Mouse (Mus musculus): Measurements from ENCODE around the gene Spam1. TPM values are rescaled to one million over a fixed set of nuclear protein-coding genes. Genes with fewer than 3 reads are reported as not detected.

The Spam1 gene
- total RNA-seq (2021) = not detected
- long read RNA-seq, experiment 1 = 0 reads
- long read RNA-seq, experiment 2 = 0 reads

DNA sequence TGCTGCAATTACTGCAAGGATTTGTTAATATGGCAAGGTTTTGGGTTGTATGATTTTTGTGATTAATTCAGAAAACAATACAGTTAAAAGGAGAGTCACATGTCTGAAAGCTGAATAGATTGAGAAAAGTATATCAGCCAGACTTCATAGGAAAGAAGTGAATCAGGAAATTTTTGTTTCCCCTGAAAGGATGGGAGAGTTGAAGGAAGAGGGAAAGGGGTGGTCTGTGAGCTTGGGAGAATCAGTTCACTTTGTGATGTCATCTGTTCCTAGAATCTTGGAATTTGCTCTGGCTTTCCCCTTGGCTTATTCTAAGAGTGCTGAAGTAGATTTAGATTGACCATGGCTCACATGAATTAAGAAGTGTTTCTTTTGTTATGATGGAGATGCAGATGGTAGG lies at the start of gene Spam1:
Gene Spam1 (plus strand): TSS at position 301 of the 400 bp plus-strand sequence.
- DNase-seq (ENCODE audit: low spot score in 2 of 2) = no peak

DNA sequence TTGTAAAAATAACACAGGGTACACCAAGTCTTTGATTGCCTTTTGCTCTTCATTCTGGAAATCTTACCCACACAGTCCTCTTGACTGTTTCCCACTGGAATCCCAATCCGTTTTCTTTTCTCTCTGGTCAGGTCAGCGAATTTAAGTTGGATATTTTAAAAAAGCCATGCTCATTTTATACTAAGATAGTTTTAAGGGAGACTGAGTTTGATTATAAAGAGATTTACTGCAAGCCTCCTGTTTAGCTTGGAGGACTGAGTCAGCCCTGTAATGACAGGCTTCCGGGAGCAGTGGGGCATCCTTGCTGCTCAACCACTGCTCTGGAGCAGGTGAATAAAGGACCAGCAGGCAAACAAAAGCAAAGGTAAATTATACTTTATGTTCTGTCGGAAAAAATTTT lies 43.0 kb upstream of the Spam1 start, which contains the start of gene Hyal4:
Gene Hyal4 (plus strand): TSS at position 301 of the 400 bp plus-strand sequence.
- no peak for DNase-seq (ENCODE audit: low spot score in 2 of 2)

DNA sequence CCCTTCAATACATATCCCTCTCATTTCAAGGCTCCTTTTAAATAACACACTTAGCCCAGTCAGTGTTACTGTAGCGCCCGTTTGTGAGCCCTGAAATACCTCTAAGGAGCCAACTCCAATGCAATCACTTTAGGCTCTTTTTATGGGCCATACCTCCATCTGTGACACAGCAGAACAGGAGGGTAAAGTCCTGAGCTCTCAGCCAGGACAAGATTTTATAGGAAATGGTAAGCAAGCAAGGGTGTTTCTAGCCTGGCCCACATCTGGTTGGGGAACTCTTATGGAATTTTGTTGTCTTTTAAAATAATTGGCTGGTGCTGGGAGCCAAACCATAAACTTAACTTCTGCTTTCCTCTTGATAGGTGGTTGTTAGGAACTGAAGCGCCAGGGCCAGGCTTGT lies 31.7 kb upstream of the Spam1 start:
- no peak for DNase-seq (ENCODE audit: low spot score in 2 of 2)

DNA sequence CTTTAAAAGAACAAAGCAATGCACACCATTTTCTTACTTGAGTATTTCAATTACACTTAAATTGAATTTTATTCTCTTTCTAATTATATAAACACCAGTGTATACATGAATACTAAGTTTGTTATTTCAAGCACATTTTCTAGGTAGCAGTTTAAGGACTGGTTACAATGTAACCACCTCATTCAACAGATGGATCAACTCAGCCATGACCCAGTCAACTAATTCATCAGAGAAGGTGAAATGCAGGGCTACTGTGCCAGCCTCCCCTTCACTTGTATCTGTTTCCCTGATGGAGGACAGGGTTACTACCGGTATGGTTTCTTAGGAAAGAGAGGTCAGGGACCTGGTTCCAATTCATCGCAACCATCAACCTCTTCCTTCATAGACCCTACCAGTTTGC lies 24.7 kb upstream of the Spam1 start:
- DNase-seq (ENCODE audit: low spot score in 2 of 2) = no peak

DNA sequence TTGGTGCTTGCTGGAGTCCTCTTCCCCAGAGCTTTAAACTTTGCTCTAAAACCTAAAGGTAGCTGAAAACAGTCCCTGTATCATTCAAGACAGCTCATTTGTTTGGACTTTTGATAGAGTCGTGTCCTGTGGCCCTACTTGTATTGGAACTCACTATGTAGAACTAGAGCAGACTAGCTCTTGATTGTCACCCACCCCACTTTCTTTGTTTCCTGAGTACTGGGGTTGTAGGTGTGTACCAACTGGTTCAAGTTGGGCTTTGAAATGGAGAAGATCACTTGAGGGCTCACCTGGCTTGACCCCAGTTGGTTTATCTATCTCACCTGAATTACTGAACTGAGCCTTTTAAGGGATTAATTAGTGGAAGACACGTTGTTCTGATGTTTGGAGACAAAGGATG lies 11.8 kb upstream of the Spam1 start:
- no peak for DNase-seq (ENCODE audit: low spot score in 2 of 2)

DNA sequence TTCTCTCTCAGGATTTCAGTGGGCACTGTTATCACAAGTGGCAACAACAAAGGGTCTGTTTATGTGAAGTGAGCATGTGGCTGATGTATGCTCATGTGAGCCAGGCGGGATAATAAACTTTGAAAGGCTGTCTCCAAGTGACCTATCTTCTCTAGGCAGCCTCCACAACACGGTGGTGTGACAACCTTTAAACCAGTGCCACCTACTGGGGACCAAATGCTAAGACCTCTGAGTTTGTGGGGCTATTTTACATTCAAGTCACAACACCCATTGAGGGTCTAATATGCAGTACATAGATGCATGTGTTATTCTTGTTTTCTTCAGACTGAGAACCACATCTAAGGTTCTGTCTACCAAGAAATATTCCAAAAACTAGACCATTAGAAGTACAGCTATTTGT lies 31.1 kb downstream of the Spam1 start:
- DNase-seq (ENCODE audit: low spot score in 2 of 2) = no peak

Other genes starting within 250 kb of the Spam1 start
- not detected for gene Lmod2, start 193.4 kb upstream of the Spam1 start, total RNA-seq (2021)
- 100 to 1,000 TPM; 114 to 122 TPM for gene Wasl, start 126.2 kb upstream of the Spam1 start, total RNA-seq (2021)
- not detected for gene Hyal6, start 57.9 kb upstream of the Spam1 start, total RNA-seq (2021)
- gene Hyal4, start 42.9 kb upstream of the Spam1 start, total RNA-seq (2021) = not detected
- not detected for gene Hyal5, start 66.8 kb downstream of the Spam1 start, total RNA-seq (2021)
- 10 to 100 TPM; 41.4 to 42.9 TPM for gene Tmem229a, start 165.1 kb downstream of the Spam1 start, total RNA-seq (2021)